ENCODE assay signal across 24 mouse cellular contexts in the genomic region with DNA sequence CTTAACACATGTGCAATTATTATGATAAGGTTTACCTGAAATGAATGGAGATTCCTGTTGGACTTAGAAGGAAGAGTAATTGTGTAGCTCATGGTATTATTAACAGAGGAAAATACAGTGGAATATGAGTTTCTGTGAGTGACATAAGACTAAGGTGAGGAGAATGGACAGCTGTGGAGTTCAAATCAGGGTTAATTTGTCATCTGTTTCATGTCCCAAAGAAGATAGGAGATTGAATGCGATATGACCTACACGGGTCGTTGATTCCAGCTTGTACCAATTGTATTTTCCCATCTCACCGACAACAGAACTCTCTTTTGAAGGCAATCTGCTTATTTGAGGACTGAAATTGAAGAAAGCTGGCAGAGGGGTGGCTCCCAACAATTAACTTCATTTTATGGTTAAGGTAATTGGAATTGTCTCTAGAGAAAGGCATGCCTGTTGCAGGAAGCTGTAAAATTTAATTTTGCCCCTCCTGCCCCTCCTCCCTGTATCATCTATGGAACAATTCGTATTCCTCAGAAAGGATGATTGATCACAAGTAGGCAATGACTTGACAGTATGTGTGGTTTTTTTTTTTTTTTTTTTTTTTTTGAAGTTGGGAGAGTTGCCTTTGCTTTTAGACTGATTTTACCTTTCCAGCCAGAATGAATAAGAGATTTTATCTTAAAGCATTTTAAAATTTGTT.
DNase-seq lines count a peak whose midpoint lies in the region; ATAC-seq and TF ChIP-seq lines count a peak whose summit lies in the region.
"Had no signal": no experiment of that assay in that cellular context is flagged by ENCODE, and none has a peak within 500 bp of the region (broad histone marks: within the 10 kb centered on the region; RNA-seq: fewer than 3 reads in every experiment).

No protein-coding gene starts in this region.

- H3K9me3 ChIP-seq in midbrain, embryonic 11.5 days (ENCODE audit: control insufficient read depth, low read length): no peaks in the 10 kb centered on the region
- H3K9me3 ChIP-seq in midbrain, embryonic 14.5 days (ENCODE audit: control insufficient read depth, low read length): no peaks in the 10 kb centered on the region
- 0 out of 2 replicates have a peak, but pooled peaks cover 2% of the 10 kb centered on the region for H3K9me3 ChIP-seq in hindbrain, postnatal 0 days (ENCODE audit: low read length)
- no peaks in the 10 kb centered on the region for H3K9me3 ChIP-seq in kidney, embryonic 16.5 days (ENCODE audit: low read length)
- H3K9me3 ChIP-seq: embryonic facial prominence, embryonic 13.5 days; forebrain, embryonic 13.5 days; intestine, embryonic 15.5 days had no signal

- H3K4me3 ChIP-seq in midbrain, embryonic 11.5 days (ENCODE audit: low read depth, low read length): no peak overlapping the region
- no peak overlapping the region for H3K4me3 ChIP-seq in midbrain, embryonic 14.5 days (replicated peaks; ENCODE audit: low read depth, low read length)
- H3K4me3 ChIP-seq in hindbrain, postnatal 0 days (ENCODE audit: low read length): no peak overlapping the region
- no peak overlapping the region for H3K4me3 ChIP-seq in kidney, embryonic 16.5 days (ENCODE audit: low read length)
- H3K4me3 ChIP-seq: embryonic facial prominence, embryonic 13.5 days; forebrain, embryonic 13.5 days; gastrocnemius, adult 2 months; heart, embryonic 13.5 days; intestine, embryonic 15.5 days had no signal

- no peak overlapping the region for H3K9ac ChIP-seq in midbrain, embryonic 11.5 days (ENCODE audit: low read length)
- no peak overlapping the region for H3K9ac ChIP-seq in midbrain, embryonic 14.5 days (replicated peaks; ENCODE audit: low read length)
- no peak overlapping the region for H3K9ac ChIP-seq in hindbrain, postnatal 0 days (replicated peaks; ENCODE audit: low read length)
- no peak overlapping the region for H3K9ac ChIP-seq in kidney, embryonic 16.5 days (replicated peaks; ENCODE audit: low read length)
- H3K9ac ChIP-seq: embryonic facial prominence, embryonic 13.5 days; forebrain, embryonic 13.5 days; forebrain, postnatal 0 days; heart, embryonic 13.5 days; intestine, embryonic 15.5 days had no signal

- no peaks in the 10 kb centered on the region for H3K4me1 ChIP-seq in midbrain, embryonic 11.5 days (ENCODE audit: control insufficient read depth, insufficient read depth, low read length)
- no peaks in the 10 kb centered on the region for H3K4me1 ChIP-seq in midbrain, embryonic 14.5 days (ENCODE audit: control insufficient read depth, insufficient read depth, low read length)
- H3K4me1 ChIP-seq in hindbrain, postnatal 0 days (ENCODE audit: insufficient read depth, low read length): no peaks in the 10 kb centered on the region
- H3K4me1 ChIP-seq in kidney, embryonic 16.5 days (ENCODE audit: insufficient read depth, low read length): no peaks in the 10 kb centered on the region
- H3K4me1 ChIP-seq: embryonic facial prominence, embryonic 13.5 days; heart, embryonic 13.5 days; intestine, embryonic 15.5 days had no signal

- no peak for ATAC-seq in midbrain, embryonic 11.5 days (ENCODE audit: low FRiP score)
- no peak for ATAC-seq in midbrain, embryonic 14.5 days (ENCODE audit: low FRiP score, low TSS enrichment)
- ATAC-seq in hindbrain, postnatal 0 days: no peak
- no peak for ATAC-seq in granulocyte monocyte progenitor cell, adult 5-6 weeks (replicated peaks; ENCODE audit: poor library complexity, severe bottlenecking)
- ATAC-seq in kidney, embryonic 16.5 days (ENCODE audit: low FRiP score, low TSS enrichment): no peak
- ATAC-seq: forebrain, embryonic 13.5 days; forebrain, postnatal 0 days; intestine, embryonic 15.5 days had no signal

- TF ChIP-seq CTCF in hindbrain, postnatal 0 days (IDR thresholded peaks at IDR 0.05; ENCODE audit: low read depth): no peak

- WGBS in midbrain, embryonic 11.5 days: 72% methylated on average over 5 of the region's 5 CpGs
- WGBS in midbrain, embryonic 14.5 days: 65% methylated on average over 5 of the region's 5 CpGs
- WGBS in hindbrain, postnatal 0 days: 40% methylated on average over 5 of the region's 5 CpGs
- 32% methylated on average over 5 of the region's 5 CpGs for WGBS in kidney, embryonic 16.5 days

- peak; percentile 7 for DNase-seq in embryo, embryonic 11 days
- no peak for DNase-seq in embryo, embryonic 9.5 days (ENCODE audit: extremely low spot score)
- peak; percentile 53 for DNase-seq in midbrain, embryonic 11.5 days (ENCODE audit: low spot score, missing footprints)
- no peak for DNase-seq in midbrain, embryonic 14.5 days
- peak; percentile 19 for DNase-seq in forelimb bud, embryonic 11.5 days (ENCODE audit: low read depth, low spot score)
- peak; percentile 1 for DNase-seq in hindbrain, postnatal 0 days (ENCODE audit: low spot score)
- DNase-seq: adrenal gland, adult 8-10 months; adrenal gland, postnatal 36 days; cerebellum, adult 11 months; cerebellum, adult 8-10 months; cerebellum, postnatal 14 days; forebrain, postnatal 0 days; gastrocnemius, adult 2 months; gastrocnemius, postnatal 25 days; heart, adult 11 months; heart, postnatal 36 days; kidney, adult 18-20 months had no signal

- H3K4me2 ChIP-seq in midbrain, embryonic 11.5 days: no peak overlapping the region
- H3K4me2 ChIP-seq in midbrain, embryonic 14.5 days (ENCODE audit: low read length): no peak overlapping the region
- H3K4me2 ChIP-seq in hindbrain, postnatal 0 days (ENCODE audit: low read depth, low read length): no peak overlapping the region
- H3K4me2 ChIP-seq in kidney, embryonic 16.5 days (replicated peaks; ENCODE audit: low read depth, low read length): no peak overlapping the region
- H3K4me2 ChIP-seq: embryonic facial prominence, embryonic 13.5 days; forebrain, embryonic 13.5 days; heart, embryonic 13.5 days; intestine, embryonic 15.5 days had no signal

- no peaks in the 10 kb centered on the region for H3K36me3 ChIP-seq in midbrain, embryonic 11.5 days (ENCODE audit: control insufficient read depth, insufficient read depth, low read length)
- no peaks in the 10 kb centered on the region for H3K36me3 ChIP-seq in midbrain, embryonic 14.5 days (ENCODE audit: control insufficient read depth, insufficient read depth, low read length)
- no peaks in the 10 kb centered on the region for H3K36me3 ChIP-seq in hindbrain, postnatal 0 days (ENCODE audit: insufficient read depth, low read length)
- H3K36me3 ChIP-seq in kidney, embryonic 16.5 days (ENCODE audit: insufficient read depth, low read length): no peaks in the 10 kb centered on the region
- H3K36me3 ChIP-seq: embryonic facial prominence, embryonic 13.5 days; heart, embryonic 13.5 days; intestine, embryonic 15.5 days had no signal

- H3K27ac ChIP-seq in midbrain, embryonic 11.5 days (ENCODE audit: low read depth, low read length): no peak overlapping the region
- no peak overlapping the region for H3K27ac ChIP-seq in midbrain, embryonic 14.5 days (replicated peaks; ENCODE audit: low read depth, low read length)
- H3K27ac ChIP-seq in hindbrain, postnatal 0 days: no peak overlapping the region
- H3K27ac ChIP-seq in kidney, embryonic 16.5 days (ENCODE audit: low read length): no peak overlapping the region
- H3K27ac ChIP-seq: embryonic facial prominence, embryonic 13.5 days; forebrain, embryonic 13.5 days; gastrocnemius, adult 2 months; heart, embryonic 13.5 days; intestine, embryonic 15.5 days had no signal

- H3K27me3 ChIP-seq in midbrain, embryonic 11.5 days (ENCODE audit: control insufficient read depth, insufficient read depth, low read length): no peaks in the 10 kb centered on the region
- no peaks in the 10 kb centered on the region for H3K27me3 ChIP-seq in midbrain, embryonic 14.5 days (ENCODE audit: control insufficient read depth, insufficient read depth, low read length)
- no peaks in the 10 kb centered on the region for H3K27me3 ChIP-seq in hindbrain, postnatal 0 days (ENCODE audit: insufficient read depth, low read length)
- no peaks in the 10 kb centered on the region for H3K27me3 ChIP-seq in kidney, embryonic 16.5 days (ENCODE audit: insufficient read depth, low read length)
- H3K27me3 ChIP-seq: CH12.LX; embryonic facial prominence, embryonic 13.5 days; forebrain, embryonic 13.5 days; heart, embryonic 13.5 days; intestine, embryonic 15.5 days had no signal

Comparison
In these comparisons a context has a peak if more than half of its experiments do, and no peak if none do; other contexts are left out.
1. DNase-seq: peak in embryo, embryonic 11 days (single experiment), midbrain, embryonic 11.5 days (single experiment), forelimb bud, embryonic 11.5 days (single experiment) and hindbrain, postnatal 0 days (single experiment); none in embryo, embryonic 9.5 days (single experiment) and midbrain, embryonic 14.5 days (single experiment).